Mouse (Mus musculus): ENCODE measurements around the gene Mtx1. TPM values are rescaled to one million over a fixed set of nuclear protein-coding genes. Genes with fewer than 3 reads are reported as not detected.

Mtx1 gene
- total RNA-seq, 2 experiments from 2014 or later: 68.1 to 122 TPM

DNA sequence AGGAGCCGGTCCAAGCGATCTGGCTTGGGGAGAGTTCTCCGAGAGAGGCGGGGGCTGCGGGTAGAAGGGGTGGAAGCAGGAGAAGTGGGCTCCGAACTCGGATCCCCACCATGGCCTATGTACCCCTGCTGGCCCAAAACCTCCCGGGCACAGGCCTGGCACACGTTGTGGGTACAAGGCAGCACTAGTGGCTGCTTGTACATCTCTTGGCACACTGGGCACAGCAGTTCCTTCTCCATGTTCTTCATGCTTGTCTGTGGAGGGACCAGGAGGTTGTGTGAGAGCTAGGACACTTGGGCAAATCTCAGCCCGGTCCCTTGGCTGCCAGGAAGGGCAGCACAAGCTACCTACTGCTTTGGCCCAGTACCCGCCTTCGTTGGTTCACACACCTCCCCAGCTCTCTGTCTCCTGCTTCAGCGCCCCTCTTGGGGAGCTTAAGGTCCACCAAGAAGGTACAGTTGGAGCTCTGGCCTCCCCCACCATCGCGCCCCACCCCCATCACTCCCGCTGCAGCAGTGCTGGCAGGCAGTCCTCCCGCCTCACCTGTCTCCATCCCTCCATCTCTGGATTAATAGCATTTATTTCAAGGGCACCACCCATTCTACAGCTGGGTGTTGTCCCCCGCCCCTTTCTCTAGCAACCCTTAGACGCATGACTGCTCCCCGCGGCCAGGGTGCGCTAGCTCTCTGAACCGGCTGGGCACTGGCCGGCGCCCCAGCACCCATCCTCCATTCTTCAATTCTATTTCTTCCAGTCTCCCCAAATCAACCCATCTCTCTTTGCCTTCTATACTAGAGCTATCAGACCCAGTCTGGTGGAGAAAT is 17.5 kb upstream of the Mtx1 start:
- no peak for ATAC-seq (replicated peaks; ENCODE audit: low FRiP score, low TSS enrichment, poor library complexity, severe bottlenecking)

GRCm38 (mm10) chr3:89243609-89244008 is 16.7 kb upstream of the Mtx1 start:
- peak; percentile 76 for ATAC-seq (replicated peaks; ENCODE audit: low FRiP score, low TSS enrichment, poor library complexity, severe bottlenecking)

GRCm38 (mm10) chr3:89242331-89242895 is 15.5 kb upstream of the Mtx1 start:
- no peak for ATAC-seq (replicated peaks; ENCODE audit: low FRiP score, low TSS enrichment, poor library complexity, severe bottlenecking)

DNA sequence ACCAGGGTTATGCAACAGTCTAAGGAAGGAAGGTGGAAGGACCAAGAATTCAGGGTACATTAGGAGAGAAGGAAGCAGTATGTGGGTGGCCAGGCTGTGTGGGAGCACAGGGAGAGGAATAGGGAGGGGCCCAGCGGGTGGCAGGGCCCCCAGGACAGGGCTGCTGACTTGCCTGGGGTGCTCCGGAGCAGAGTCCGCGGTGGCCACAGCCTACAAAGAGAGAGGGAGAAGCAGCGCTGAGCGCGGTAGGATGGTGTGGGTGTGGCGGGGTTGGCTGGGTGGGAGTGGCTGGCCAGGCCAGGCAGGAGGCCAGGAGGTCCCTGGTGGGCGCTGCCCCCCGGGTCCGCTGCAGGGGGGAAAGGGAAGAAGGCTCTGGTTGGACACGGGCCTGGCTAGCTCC is 11.6 kb upstream of the Mtx1 start:
- no peak for ATAC-seq (replicated peaks; ENCODE audit: low FRiP score, low TSS enrichment, poor library complexity, severe bottlenecking)

DNA sequence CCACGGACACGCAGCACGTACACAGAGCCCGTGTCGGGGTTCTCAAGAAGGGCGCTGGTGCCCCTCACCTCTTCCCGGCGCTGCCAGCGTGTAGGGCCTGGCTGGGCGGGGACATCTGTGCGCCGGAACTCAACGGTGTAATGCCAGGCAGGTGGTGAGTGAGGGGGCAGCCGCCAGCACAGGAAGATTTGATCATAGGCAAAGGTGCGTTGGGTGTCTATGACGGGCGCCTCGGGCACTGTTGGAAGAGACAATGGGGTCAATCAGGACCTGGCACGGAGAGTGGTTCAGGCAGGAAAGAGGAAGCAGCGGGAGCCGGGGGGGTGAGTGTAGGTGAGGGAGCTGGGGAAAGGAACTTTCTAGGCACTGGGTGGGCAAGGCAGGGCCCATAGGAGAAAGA is 10.8 kb upstream of the Mtx1 start:
- no peak for ATAC-seq (replicated peaks; ENCODE audit: low FRiP score, low TSS enrichment, poor library complexity, severe bottlenecking)

GRCm38 (mm10) chr3:89236516-89236915 is 9.6 kb upstream of the Mtx1 start:
- ATAC-seq (replicated peaks; ENCODE audit: low FRiP score, low TSS enrichment, poor library complexity, severe bottlenecking): no peak

GRCm38 (mm10) chr3:89233562-89234110 is 6.7 kb upstream of the Mtx1 start:
- peak; percentile 52 for ATAC-seq (replicated peaks; ENCODE audit: low FRiP score, low TSS enrichment, poor library complexity, severe bottlenecking)

DNA sequence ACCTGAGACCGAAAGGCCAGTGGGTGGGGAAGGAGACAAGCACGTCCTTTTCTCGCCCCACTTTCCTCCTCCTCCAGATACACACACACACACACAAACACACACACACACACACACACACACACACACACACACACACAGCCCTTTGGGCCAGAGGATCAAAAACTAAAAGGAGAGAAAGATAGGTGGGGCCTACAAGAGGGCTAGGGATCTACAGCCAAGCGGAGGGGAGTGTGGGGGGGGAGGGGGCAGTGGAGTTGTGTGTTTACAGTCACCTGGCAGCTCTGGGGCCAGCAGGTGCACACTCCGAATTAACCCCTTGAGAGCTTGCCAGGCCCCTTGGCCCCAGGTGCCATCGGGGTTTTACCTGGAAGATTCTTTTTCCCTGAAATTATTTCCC is 5.7 kb upstream of the Mtx1 start:
- ATAC-seq (replicated peaks; ENCODE audit: low FRiP score, low TSS enrichment, poor library complexity, severe bottlenecking): no peak

DNA sequence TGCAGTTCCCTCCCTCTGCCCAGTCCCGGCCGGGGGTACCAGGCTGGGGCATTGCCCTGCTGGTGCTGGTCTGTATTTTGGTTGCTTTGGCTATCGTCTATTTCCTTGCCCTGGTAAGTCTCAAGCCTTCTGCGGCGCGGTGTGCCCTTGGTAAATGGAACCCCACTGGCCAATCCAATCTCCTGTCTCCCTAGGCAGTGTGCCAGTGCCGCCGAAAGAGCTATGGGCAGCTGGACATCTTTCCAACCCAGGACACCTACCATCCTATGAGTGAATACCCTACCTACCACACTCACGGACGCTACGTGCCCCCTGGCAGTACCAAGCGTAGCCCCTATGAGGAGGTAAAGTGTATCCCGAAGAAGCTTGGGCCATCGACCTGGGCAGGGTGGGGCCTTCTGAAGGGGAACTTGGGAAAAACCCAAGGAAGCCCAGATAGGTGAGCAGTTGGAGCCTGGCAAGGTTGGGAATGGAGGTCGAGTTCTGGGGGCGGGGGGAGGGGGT is 4.9 kb upstream of the Mtx1 start:
- ATAC-seq (replicated peaks; ENCODE audit: low FRiP score, low TSS enrichment, poor library complexity, severe bottlenecking): no peak

DNA sequence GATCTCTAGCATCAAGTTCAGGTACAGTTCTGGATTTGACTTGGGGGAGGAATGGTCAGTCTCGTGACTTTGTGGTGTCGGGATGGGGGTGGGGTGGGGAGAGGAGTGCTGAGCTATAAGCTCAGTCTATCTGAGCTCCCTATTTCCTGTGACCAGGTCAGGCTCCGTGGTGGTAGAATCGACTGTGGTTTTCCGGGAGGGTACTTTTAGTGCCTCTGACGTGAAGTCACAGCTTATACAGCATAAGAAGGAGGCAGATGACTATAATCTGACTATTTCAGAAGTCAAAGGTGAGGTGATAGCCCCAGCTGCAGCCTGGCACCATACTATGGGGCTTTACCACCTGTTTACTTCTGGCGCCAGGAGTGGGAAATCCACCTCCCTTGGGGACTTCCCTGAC is 4.5 kb upstream of the Mtx1 start:
- no peak for ATAC-seq (replicated peaks; ENCODE audit: low FRiP score, low TSS enrichment, poor library complexity, severe bottlenecking)

DNA sequence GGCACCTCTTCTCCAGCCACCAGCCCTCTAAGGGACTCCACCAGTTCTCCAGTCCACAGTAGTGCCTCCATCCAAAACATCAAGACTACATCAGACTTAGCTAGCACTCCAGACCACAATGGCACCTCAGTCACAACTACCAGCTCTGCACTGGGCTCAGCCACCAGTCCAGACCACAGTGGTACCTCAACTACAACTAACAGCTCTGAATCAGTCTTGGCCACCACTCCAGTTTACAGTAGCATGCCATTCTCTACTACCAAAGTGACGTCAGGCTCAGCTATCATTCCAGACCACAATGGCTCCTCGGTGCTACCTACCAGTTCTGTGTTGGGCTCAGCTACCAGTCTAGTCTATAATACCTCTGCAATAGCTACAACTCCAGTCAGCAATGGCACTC is 3.7 kb upstream of the Mtx1 start:
- ATAC-seq (replicated peaks; ENCODE audit: low FRiP score, low TSS enrichment, poor library complexity, severe bottlenecking): no peak

DNA sequence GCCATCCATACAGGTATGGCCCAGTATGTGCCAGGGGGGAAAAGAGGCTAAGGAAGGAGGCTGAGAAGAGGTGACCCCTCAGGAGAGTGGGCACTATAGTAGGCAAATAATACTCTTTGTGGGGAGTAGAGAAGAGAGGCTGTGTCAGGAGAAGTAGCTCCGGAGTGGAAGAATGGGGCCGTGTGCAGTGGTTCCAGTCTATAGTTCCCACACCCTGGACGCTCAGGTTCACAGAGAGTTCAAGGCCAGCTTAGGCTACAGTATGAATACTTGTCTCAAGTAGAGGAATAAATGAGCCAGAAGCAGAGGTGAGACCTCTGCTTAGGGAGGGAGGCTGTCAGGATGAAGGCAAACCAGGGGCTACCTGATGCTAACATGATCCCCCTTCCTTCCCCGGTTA is 2.4 kb upstream of the Mtx1 start:
- ATAC-seq (replicated peaks; ENCODE audit: low FRiP score, low TSS enrichment, poor library complexity, severe bottlenecking): no peak

- ATAC-seq (replicated peaks; ENCODE audit: low FRiP score, low TSS enrichment, poor library complexity, severe bottlenecking): no peak
These were observed 1.9 kb upstream of the Mtx1 start, which contains the start of gene Muc1 for GRCm38 (mm10) chr3:89228836-89229235. Gene Muc1, plus strand, starts transcription at chr3:89229057.

DNA sequence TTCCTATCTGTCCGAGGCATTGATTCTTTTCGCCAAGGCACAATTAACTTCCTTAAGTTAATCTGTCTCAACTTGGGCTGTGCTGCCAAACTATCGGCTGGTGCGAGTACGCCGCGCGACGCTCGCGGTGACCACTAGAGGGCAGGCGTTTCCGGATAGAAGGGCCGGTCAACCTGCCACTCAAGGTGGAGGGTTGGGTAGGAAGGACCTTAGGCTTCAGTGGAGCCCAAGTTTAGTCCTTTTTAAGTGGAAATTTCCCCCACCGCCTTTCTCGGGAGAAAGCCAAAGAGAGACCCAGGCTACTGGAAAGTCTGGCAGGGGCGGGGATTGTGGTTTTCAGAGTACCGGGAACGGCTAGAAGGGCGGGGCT is 1.3 kb upstream of the Mtx1 start:
- peak; percentile 74 for ATAC-seq (replicated peaks; ENCODE audit: low FRiP score, low TSS enrichment, poor library complexity, severe bottlenecking)

- peak; percentile 56 for ATAC-seq (replicated peaks; ENCODE audit: low FRiP score, low TSS enrichment, poor library complexity, severe bottlenecking)
These were observed 655 bp upstream of the Mtx1 start for GRCm38 (mm10) chr3:89227307-89228179.

DNA sequence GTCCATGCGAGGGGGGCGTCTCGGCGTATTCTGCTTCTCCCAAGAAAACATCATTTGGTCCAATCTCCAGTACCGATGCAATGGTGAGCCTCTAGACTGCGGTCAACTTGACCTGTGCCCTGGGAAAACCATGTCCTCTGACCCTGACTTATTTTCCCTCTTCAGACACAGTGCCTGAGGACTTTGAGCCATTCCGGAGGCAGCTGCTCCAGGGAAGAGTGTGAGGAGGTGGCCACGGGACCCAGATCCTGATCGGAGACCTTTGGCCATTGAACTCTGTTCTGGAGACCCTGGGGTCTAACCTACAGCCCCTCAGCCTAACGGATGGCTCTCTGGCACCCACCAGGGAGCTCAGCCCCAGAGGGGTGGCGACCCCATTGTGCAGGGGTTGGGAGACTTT is 527 bp downstream of the Mtx1 start:
- ATAC-seq (replicated peaks; ENCODE audit: low FRiP score, low TSS enrichment, poor library complexity, severe bottlenecking): no peak

GRCm38 (mm10) chr3:89225918-89226317 is 970 bp downstream of the Mtx1 start:
- no peak for ATAC-seq (replicated peaks; ENCODE audit: low FRiP score, low TSS enrichment, poor library complexity, severe bottlenecking)

GRCm38 (mm10) chr3:89225321-89225815 is 1.5 kb downstream of the Mtx1 start:
- no peak for ATAC-seq (replicated peaks; ENCODE audit: low FRiP score, low TSS enrichment, poor library complexity, severe bottlenecking)

DNA sequence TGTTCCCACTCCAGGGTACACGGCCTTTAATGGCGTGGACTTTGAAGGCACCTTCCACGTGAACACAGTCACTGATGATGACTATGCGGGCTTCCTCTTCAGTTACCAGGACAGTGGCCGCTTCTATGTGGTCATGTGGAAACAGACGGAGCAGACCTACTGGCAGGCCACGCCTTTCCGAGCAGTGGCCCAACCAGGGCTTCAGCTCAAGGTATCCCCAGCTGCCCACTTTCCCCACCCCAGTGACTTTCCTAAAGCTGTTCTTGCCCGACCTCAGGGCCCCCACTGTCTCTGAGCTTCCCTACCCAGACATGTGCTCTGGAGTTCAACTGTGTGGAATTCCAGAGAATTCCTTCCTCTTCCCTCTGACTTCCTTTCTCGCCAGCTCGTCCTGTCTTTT is 2.1 kb downstream of the Mtx1 start:
- ATAC-seq (replicated peaks; ENCODE audit: low FRiP score, low TSS enrichment, poor library complexity, severe bottlenecking): no peak

DNA sequence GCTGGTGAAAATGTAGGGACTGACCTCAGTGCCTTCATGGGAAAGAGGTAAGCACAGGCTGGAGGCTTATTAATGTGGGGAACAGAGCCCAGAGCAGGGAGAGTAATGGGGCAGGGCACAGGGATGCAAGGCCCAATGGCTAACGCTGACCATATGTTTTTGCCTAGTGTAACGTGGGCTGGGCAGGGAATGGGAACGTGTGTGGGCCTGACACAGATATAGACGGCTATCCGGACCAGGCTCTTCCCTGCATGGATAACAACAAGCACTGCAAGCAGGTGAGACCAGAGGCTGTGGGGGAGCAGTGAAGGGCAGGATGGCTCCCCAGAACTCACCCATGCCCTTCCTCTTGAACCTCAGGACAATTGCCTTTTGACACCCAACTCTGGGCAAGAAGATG is 5.7 kb downstream of the Mtx1 start:
- no peak for ATAC-seq (replicated peaks; ENCODE audit: low FRiP score, low TSS enrichment, poor library complexity, severe bottlenecking)

Data from megakaryocyte-erythroid progenitor cell, adult 5-6 weeks (primary cell).